Mouse (Mus musculus) hematopoietic stem cell, adult 5-6 weeks (primary cell): ENCODE measurements at regions not wholly inside any gene's neighbourhood (a gene's known extent, or its start where the extent isn't known, plus 50 kb on each side); places are given as distances from the start of the nearest gene placed in this dataset.

ENCODE experiments used
- ATAC-seq, 2 experiments: fragments of 125-278 bp in 1 of 2; replicated peaks in 1 of 2; 2 replicates each; pipeline ENCODE4 v1.8.0; 2016 to 2017; ENCODE audit warnings: inconsistent platforms in 2 of 2, mild to moderate bottlenecking in 2 of 2, moderate number of reproducible peaks in 2 of 2, low read depth in 1 of 2, moderate TSS enrichment in 1 of 2; ENCODE audit not compliant: low FRiP score in 2 of 2, poor library complexity in 2 of 2, severe bottlenecking in 2 of 2, insufficient read depth in 1 of 2, low TSS enrichment in 1 of 2

- ATAC-seq: no peak; a peak in 1 of 4 replicates
Observed at GRCm38 (mm10) chr6:94926652-94927211, 190.3 kb upstream of the Kbtbd8 start.

- no peak for ATAC-seq
Observed at GRCm38 (mm10) chr6:94925408-94925807, 191.6 kb upstream of the Kbtbd8 start.

GRCm38 (mm10) chr6:94924338-94925039, 192.6 kb upstream of the Kbtbd8 start:
- no peak for ATAC-seq

GRCm38 (mm10) chr6:94921741-94922140, 195.3 kb upstream of the Kbtbd8 start:
- no peak for ATAC-seq

- no peak for ATAC-seq
Observed at GRCm38 (mm10) chr6:94920770-94921169, 196.3 kb upstream of the Kbtbd8 start.

- peak in 1 of 2 experiments; percentile 27; a peak in 1 of 4 replicates for ATAC-seq
Observed at GRCm38 (mm10) chr6:94919194-94919743, 197.8 kb upstream of the Kbtbd8 start.

- peak; percentile 57 to 59 for ATAC-seq
Observed at GRCm38 (mm10) chr6:94915842-94916620, 201.0 kb upstream of the Kbtbd8 start.

GRCm38 (mm10) chr6:94911836-94912235, 205.2 kb upstream of the Kbtbd8 start:
- no peak for ATAC-seq

- ATAC-seq: no peak
Observed at GRCm38 (mm10) chr6:94911374-94911773, 205.7 kb upstream of the Kbtbd8 start.

GRCm38 (mm10) chr6:94900862-94901261, 200.9 kb upstream of the Lrig1 start:
- ATAC-seq: no peak

- no peak for ATAC-seq
Observed at GRCm38 (mm10) chr6:94898881-94899280, 198.9 kb upstream of the Lrig1 start.

- ATAC-seq: no peak
Observed at GRCm38 (mm10) chr6:94890165-94890564, 190.2 kb upstream of the Lrig1 start.

- ATAC-seq: no peak
Observed at GRCm38 (mm10) chr6:94889271-94889670, 189.3 kb upstream of the Lrig1 start.

GRCm38 (mm10) chr6:94881139-94881538, 181.2 kb upstream of the Lrig1 start:
- no peak for ATAC-seq

GRCm38 (mm10) chr6:94875841-94876240, 175.9 kb upstream of the Lrig1 start:
- ATAC-seq: no peak

GRCm38 (mm10) chr6:94875065-94875464, 175.1 kb upstream of the Lrig1 start:
- ATAC-seq: no peak

GRCm38 (mm10) chr6:94874415-94874814, 174.5 kb upstream of the Lrig1 start:
- no peak for ATAC-seq

GRCm38 (mm10) chr6:94867952-94868351, 168.0 kb upstream of the Lrig1 start:
- ATAC-seq: no peak
